Mouse (Mus musculus) neural tube, embryonic 15.5 days (tissue): ENCODE measurements at regions not wholly inside any gene's neighbourhood (a gene's known extent, or its start where the extent isn't known, plus 50 kb on each side); places are given as distances from the start of the nearest gene placed in this dataset. TPM values are rescaled to one million over a fixed set of nuclear protein-coding genes. Genes with fewer than 3 reads are reported as not detected.

Source experiments
- ATAC-seq: fragments of 200-750 bp; cut with Nextera tagmentation; 2 replicates; pipeline ENCODE4 v1.8.0; 2017; ENCODE audit warnings: mild to moderate bottlenecking, moderate TSS enrichment, moderate library complexity; ENCODE audit not compliant: low FRiP score
- H3K27ac ChIP-seq: fragments of 300-500 bp; sonication (generic); replicated peaks from 2 replicates; pipeline ENCODE4 v1.5.1; 2015; ENCODE audit warnings: mild to moderate bottlenecking, inconsistent platforms
- H3K27me3 ChIP-seq: fragments of 300-500 bp; sonication (generic); replicated peaks from 2 replicates; pipeline ENCODE4 v1.6.1; 2015; ENCODE audit warnings: inconsistent platforms
- H3K36me3 ChIP-seq: fragments of 300-500 bp; sonication (generic); 2 replicates; pipeline ENCODE4 v1.6.1; 2015; ENCODE audit warnings: inconsistent platforms
- H3K4me1 ChIP-seq: fragments of 300-500 bp; sonication (generic); 2 replicates; pipeline ENCODE4 v1.6.1; 2015; ENCODE audit warnings: inconsistent platforms
- H3K4me2 ChIP-seq: fragments of 300-500 bp; sonication (generic); 2 replicates; pipeline ENCODE4 v1.6.1; 2015; ENCODE audit warnings: inconsistent platforms, mild to moderate bottlenecking, moderate library complexity
- H3K4me3 ChIP-seq: fragments of 300-500 bp; sonication (generic); replicated peaks from 2 replicates; pipeline ENCODE4 v1.5.1; 2015; ENCODE audit warnings: mild to moderate bottlenecking, inconsistent platforms
- H3K9ac ChIP-seq: fragments of 300-500 bp; sonication (generic); replicated peaks from 2 replicates; pipeline ENCODE4 v1.6.1; 2015; ENCODE audit warnings: mild to moderate bottlenecking, inconsistent platforms
- H3K9me3 ChIP-seq: fragments of 300-500 bp; sonication (generic); replicated peaks from 2 replicates; pipeline ENCODE4 v1.6.1; 2016; ENCODE audit warnings: inconsistent platforms
- WGBS: fragments of 180-500 bp; shearing (Covaris S2); methylation state at CpG from one replicate; pipeline ENCODE4 v1.1.7; 2015; ENCODE audit warnings: mixed read lengths; 5-methylcytosine and 5-hydroxymethylcytosine counted together
- microRNA-seq: library from miRNA; unstranded; fragments of <30 nt; microRNA quantifications from one replicate; pipeline ENCODE4, GENCODE M21; 2017

DNA sequence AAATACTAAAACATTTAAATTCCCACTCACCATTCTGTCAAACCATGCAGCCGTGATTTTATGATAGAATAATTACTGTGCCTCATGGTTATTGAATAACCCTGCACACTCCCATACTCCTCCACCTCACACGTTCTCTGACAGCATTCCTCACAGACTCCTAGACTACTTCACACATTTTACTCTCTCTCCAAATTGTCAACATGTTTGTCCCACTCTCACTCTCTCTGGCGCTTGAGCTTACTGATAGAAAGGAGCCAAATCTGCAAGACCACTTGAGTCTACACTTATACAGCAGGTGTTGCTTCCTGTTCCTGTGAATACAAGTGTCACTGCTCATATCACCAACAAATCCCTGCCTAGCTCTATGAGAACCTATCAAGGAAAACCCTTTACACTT lies 102.9 kb upstream of the Sema3a start:
- no peak overlapping the region for H3K27ac ChIP-seq
- no peak overlapping the region for H3K4me2 ChIP-seq
- H3K9ac ChIP-seq = no peak overlapping the region
- H3K36me3 ChIP-seq = no peaks in the 10 kb centered on the region
- no peaks in the 10 kb centered on the region for H3K4me1 ChIP-seq
- no peak overlapping the region for H3K4me3 ChIP-seq
- ATAC-seq = no peak
- no peaks in the 10 kb centered on the region for H3K27me3 ChIP-seq
- H3K9me3 ChIP-seq = no peaks in the 10 kb centered on the region
- WGBS = 64% methylated on average over 3 of the region's 3 CpGs

DNA sequence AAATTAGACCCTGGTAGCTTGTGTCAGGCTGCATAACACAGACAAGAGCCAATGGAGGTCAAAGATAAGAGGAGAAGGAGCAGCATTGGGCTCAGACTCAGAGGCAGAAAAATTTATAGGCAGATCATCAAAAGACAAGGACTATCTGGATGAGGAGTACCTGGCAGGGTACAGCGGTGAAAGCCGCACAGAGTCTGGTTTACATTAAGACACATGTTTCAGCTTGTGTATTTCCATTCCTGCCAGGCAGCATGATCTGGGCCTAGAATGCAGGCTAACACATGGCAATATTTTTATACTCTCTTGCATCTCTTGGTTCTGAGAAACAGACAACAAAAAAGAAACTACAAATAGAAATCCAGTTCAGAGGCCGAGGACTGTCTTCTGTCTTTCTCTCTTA lies 91.9 kb upstream of the Sema3a start:
- Histone ChIP-seq H3K4me3 (no peak overlapping the region), H3K27ac (no peak overlapping the region), H3K27me3 (no peaks in the 10 kb centered on the region), H3K4me2 (no peak overlapping the region), H3K9ac (no peak overlapping the region), H3K9me3 (no peaks in the 10 kb centered on the region), H3K36me3 (no peaks in the 10 kb centered on the region), H3K4me1 (no peaks in the 10 kb centered on the region)
- ATAC-seq = no peak
- WGBS = 90% methylated on average over 3 of the region's 3 CpGs

DNA sequence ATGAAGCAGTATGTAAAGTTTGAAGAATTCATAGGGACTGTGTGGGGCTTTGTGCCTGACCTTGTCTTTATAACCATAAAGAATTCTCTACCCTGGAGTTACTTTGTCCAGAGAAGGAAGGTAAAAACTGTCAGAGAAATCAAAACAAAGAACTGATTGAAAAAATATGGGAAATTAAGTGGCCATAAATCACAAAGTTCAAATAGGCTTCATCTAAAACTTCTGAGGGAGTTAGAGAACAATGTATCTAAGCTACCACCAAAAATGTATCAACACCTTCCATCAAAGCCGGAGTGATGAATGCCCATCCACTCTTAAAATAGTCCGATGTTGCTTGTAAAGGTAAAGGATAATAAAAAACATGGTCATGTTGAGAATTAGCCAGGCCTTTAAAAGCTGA lies 89.1 kb upstream of the Sema3a start:
- H3K27ac ChIP-seq = no peak overlapping the region
- no peak overlapping the region for H3K9ac ChIP-seq
- no peaks in the 10 kb centered on the region for H3K9me3 ChIP-seq
- no peaks in the 10 kb centered on the region for H3K36me3 ChIP-seq
- H3K4me1 ChIP-seq = no peaks in the 10 kb centered on the region
- no peak for ATAC-seq
- no peak overlapping the region for H3K4me2 ChIP-seq
- no peak overlapping the region for H3K4me3 ChIP-seq
- WGBS = 62% methylated on average over 2 of the region's 2 CpGs
- no peaks in the 10 kb centered on the region for H3K27me3 ChIP-seq

DNA sequence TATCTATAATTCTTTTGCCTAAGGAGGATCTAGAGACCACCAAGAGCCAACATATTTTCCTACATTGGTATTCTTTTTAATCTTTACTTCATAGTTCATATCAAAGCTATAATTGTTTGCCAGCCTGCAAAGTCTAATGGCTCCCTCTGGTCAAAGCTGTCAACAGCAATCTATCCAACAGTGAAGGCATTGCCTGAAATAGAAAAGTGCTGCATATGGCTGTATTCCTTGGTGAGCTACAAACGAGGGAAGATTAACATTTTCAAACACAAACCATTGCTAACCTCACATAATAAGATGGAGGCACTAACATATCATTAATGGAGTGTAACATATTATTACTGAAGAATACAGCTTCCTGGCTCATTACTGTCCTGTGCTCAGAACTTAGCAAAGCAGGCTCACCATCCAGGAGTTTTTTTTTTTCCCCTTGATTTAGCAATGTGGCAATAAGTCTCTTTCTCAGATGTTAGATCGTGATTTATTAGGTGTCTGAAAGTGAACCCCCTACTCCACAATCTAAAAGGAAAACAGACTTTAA lies 66.3 kb upstream of the Sema3a start:
- Histone ChIP-seq H3K4me2 (no peak overlapping the region), H3K9me3 (no peaks in the 10 kb centered on the region), H3K36me3 (no peaks in the 10 kb centered on the region), H3K4me1 (no peaks in the 10 kb centered on the region), H3K27me3 (no peaks in the 10 kb centered on the region), H3K9ac (no peak overlapping the region), H3K27ac (no peak overlapping the region), H3K4me3 (no peak overlapping the region)
- ATAC-seq = peak; percentile 47; the same call in 1 of the 2 replicates
- 48% methylated on average over 2 of the region's 2 CpGs for WGBS

DNA sequence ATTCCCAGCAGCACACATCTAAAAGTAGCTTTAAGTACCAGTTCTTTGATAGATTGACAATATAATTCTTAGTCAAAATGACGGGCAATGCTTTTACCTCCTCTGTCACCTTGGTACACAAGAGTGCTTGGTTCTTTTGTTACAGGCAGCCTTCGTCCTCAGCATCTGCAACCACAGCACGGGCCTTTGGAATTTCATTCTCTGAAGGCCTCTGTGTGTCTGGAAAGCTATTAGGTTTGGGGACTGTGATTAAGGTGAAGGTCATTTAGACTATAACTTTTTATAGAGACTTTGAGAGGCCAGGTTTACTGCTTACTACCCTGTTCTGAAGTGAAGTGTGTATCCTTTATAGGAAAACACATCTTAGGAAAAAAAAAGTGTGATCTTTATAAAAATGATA lies 58.3 kb upstream of the Sema3a start:
- WGBS = 22% methylated on average over 3 of the region's 3 CpGs
- Histone ChIP-seq H3K27me3 (no peaks in the 10 kb centered on the region), H3K4me3 (no peak overlapping the region), H3K27ac (no peak overlapping the region), H3K36me3 (no peaks in the 10 kb centered on the region), H3K9ac (no peak overlapping the region), H3K4me2 (no peak overlapping the region), H3K4me1 (no peaks in the 10 kb centered on the region), H3K9me3 (no peaks in the 10 kb centered on the region)
- no peak for ATAC-seq

Small RNA genes lying in the stretch of these regions (microRNA-seq; reads per million reads assigned to microRNA genes)
- not detected for gene Gm23243
